Mouse (Mus musculus): ENCODE measurements at regions not wholly inside any gene's neighbourhood (a gene's known extent, or its start where the extent isn't known, plus 50 kb on each side); places are given as distances from the start of the nearest gene placed in this dataset.

GRCm38 (mm10) chr1:57497489-57498037, 90.7 kb upstream of the Tyw5 start:
- no peak overlapping the region for H3K4me3 ChIP-seq (ENCODE audit: low read length)
- H3K36me3 ChIP-seq (ENCODE audit: control insufficient read depth, insufficient read depth, low read length), result no peaks in the 10 kb centered on the region
- H3K27me3 ChIP-seq (ENCODE audit: control insufficient read depth, insufficient read depth, low read length), result no peaks in the 10 kb centered on the region
- H3K4me2 ChIP-seq (replicated peaks; ENCODE audit: low read depth, low read length), result no peak overlapping the region
- no peaks in the 10 kb centered on the region for H3K4me1 ChIP-seq (ENCODE audit: control insufficient read depth, insufficient read depth, low read length)
- no peak overlapping the region for H3K27ac ChIP-seq (ENCODE audit: low read depth, low read length)
- no peaks in the 10 kb centered on the region for H3K9me3 ChIP-seq (ENCODE audit: control insufficient read depth, low read length)
- 81% methylated on average over 8 of the region's 8 CpGs for WGBS
- H3K9ac ChIP-seq (ENCODE audit: low read depth, low read length), result no peak overlapping the region
- no peak for ATAC-seq (ENCODE audit: low FRiP score, low TSS enrichment)

GRCm38 (mm10) chr1:57510359-57511120, 103.6 kb upstream of the Tyw5 start:
- 70% methylated on average over 9 of the region's 9 CpGs for WGBS
- no peaks in the 10 kb centered on the region for H3K4me1 ChIP-seq (ENCODE audit: control insufficient read depth, insufficient read depth, low read length)
- no peaks in the 10 kb centered on the region for H3K9me3 ChIP-seq (ENCODE audit: control insufficient read depth, low read length)
- no peak overlapping the region for H3K4me3 ChIP-seq (ENCODE audit: low read length)
- no peak overlapping the region for H3K9ac ChIP-seq (ENCODE audit: low read depth, low read length)
- H3K27ac ChIP-seq (ENCODE audit: low read depth, low read length), result no peak overlapping the region
- no peaks in the 10 kb centered on the region for H3K36me3 ChIP-seq (ENCODE audit: control insufficient read depth, insufficient read depth, low read length)
- H3K27me3 ChIP-seq (ENCODE audit: control insufficient read depth, insufficient read depth, low read length), result no peaks in the 10 kb centered on the region
- no peak overlapping the region for H3K4me2 ChIP-seq (replicated peaks; ENCODE audit: low read depth, low read length)
- no peak for ATAC-seq (ENCODE audit: low FRiP score, low TSS enrichment)

GRCm38 (mm10) chr1:57511902-57512301, 105.0 kb upstream of the Tyw5 start:
- no peak overlapping the region for H3K4me2 ChIP-seq (replicated peaks; ENCODE audit: low read depth, low read length)
- no peaks in the 10 kb centered on the region for H3K4me1 ChIP-seq (ENCODE audit: control insufficient read depth, insufficient read depth, low read length)
- H3K27ac ChIP-seq (ENCODE audit: low read depth, low read length), result no peak overlapping the region
- no peaks in the 10 kb centered on the region for H3K27me3 ChIP-seq (ENCODE audit: control insufficient read depth, insufficient read depth, low read length)
- H3K9me3 ChIP-seq (ENCODE audit: control insufficient read depth, low read length), result no peaks in the 10 kb centered on the region
- no peak overlapping the region for H3K4me3 ChIP-seq (ENCODE audit: low read length)
- WGBS, result 97% methylated on average over 2 of the region's 2 CpGs
- no peak for ATAC-seq (ENCODE audit: low FRiP score, low TSS enrichment)
- no peaks in the 10 kb centered on the region for H3K36me3 ChIP-seq (ENCODE audit: control insufficient read depth, insufficient read depth, low read length)
- no peak overlapping the region for H3K9ac ChIP-seq (ENCODE audit: low read depth, low read length)

GRCm38 (mm10) chr1:57512516-57512915, 105.6 kb upstream of the Tyw5 start:
- no peaks in the 10 kb centered on the region for H3K4me1 ChIP-seq (ENCODE audit: control insufficient read depth, insufficient read depth, low read length)
- H3K27me3 ChIP-seq (ENCODE audit: control insufficient read depth, insufficient read depth, low read length), result no peaks in the 10 kb centered on the region
- no peaks in the 10 kb centered on the region for H3K36me3 ChIP-seq (ENCODE audit: control insufficient read depth, insufficient read depth, low read length)
- H3K9me3 ChIP-seq (ENCODE audit: control insufficient read depth, low read length), result no peaks in the 10 kb centered on the region
- no peak for ATAC-seq (ENCODE audit: low FRiP score, low TSS enrichment)
- no peak overlapping the region for H3K9ac ChIP-seq (ENCODE audit: low read depth, low read length)
- 84% methylated on average over 3 of the region's 3 CpGs for WGBS
- H3K4me2 ChIP-seq (replicated peaks; ENCODE audit: low read depth, low read length), result no peak overlapping the region
- no peak overlapping the region for H3K27ac ChIP-seq (ENCODE audit: low read depth, low read length)
- no peak overlapping the region for H3K4me3 ChIP-seq (ENCODE audit: low read length)

GRCm38 (mm10) chr1:57525965-57526364, 119.1 kb upstream of the Tyw5 start:
- Histone ChIP-seq H3K27ac (ENCODE audit: low read depth, low read length) (no peak overlapping the region), H3K9ac (ENCODE audit: low read depth, low read length) (no peak overlapping the region), H3K4me3 (ENCODE audit: low read length) (no peak overlapping the region), H3K4me1 (ENCODE audit: control insufficient read depth, insufficient read depth, low read length) (peaks cover 14% of the 10 kb centered on the region), H3K36me3 (ENCODE audit: control insufficient read depth, insufficient read depth, low read length) (no peaks in the 10 kb centered on the region), H3K27me3 (ENCODE audit: control insufficient read depth, insufficient read depth, low read length) (no peaks in the 10 kb centered on the region), H3K4me2 (replicated peaks; ENCODE audit: low read depth, low read length) (no peak overlapping the region), H3K9me3 (ENCODE audit: control insufficient read depth, low read length) (no peaks in the 10 kb centered on the region)
- no peak for ATAC-seq (ENCODE audit: low FRiP score, low TSS enrichment)
- WGBS, result 60% methylated on average over 4 of the region's 4 CpGs

GRCm38 (mm10) chr1:57528703-57529102, 121.8 kb upstream of the Tyw5 start:
- Histone ChIP-seq H3K36me3 (ENCODE audit: control insufficient read depth, insufficient read depth, low read length) (no peaks in the 10 kb centered on the region), H3K27me3 (ENCODE audit: control insufficient read depth, insufficient read depth, low read length) (no peaks in the 10 kb centered on the region), H3K27ac (ENCODE audit: low read depth, low read length) (peak overlapping the region; percentile 42; the same call in 1 of the 2 replicates), H3K4me1 (ENCODE audit: control insufficient read depth, insufficient read depth, low read length) (peaks cover 14% of the 10 kb centered on the region), H3K9me3 (ENCODE audit: control insufficient read depth, low read length) (no peaks in the 10 kb centered on the region), H3K9ac (ENCODE audit: low read depth, low read length) (no peak overlapping the region), H3K4me3 (ENCODE audit: low read length) (no peak overlapping the region), H3K4me2 (replicated peaks; ENCODE audit: low read depth, low read length) (no peak overlapping the region)
- 24% methylated on average over 3 of the region's 3 CpGs for WGBS
- ATAC-seq (ENCODE audit: low FRiP score, low TSS enrichment), result peak; percentile 96

- H3K4me2 ChIP-seq (replicated peaks; ENCODE audit: low read depth, low read length), result no peak overlapping the region
- no peaks in the 10 kb centered on the region for H3K9me3 ChIP-seq (ENCODE audit: control insufficient read depth, low read length)
- no peak overlapping the region for H3K4me3 ChIP-seq (ENCODE audit: low read length)
- H3K4me1 ChIP-seq (ENCODE audit: control insufficient read depth, insufficient read depth, low read length), result peaks cover 14% of the 10 kb centered on the region
- H3K9ac ChIP-seq (ENCODE audit: low read depth, low read length), result no peak overlapping the region
- no peaks in the 10 kb centered on the region for H3K36me3 ChIP-seq (ENCODE audit: control insufficient read depth, insufficient read depth, low read length)
- WGBS, result 67% methylated on average over 2 of the region's 2 CpGs
- H3K27ac ChIP-seq (ENCODE audit: low read depth, low read length), result no peak overlapping the region
- H3K27me3 ChIP-seq (ENCODE audit: control insufficient read depth, insufficient read depth, low read length), result no peaks in the 10 kb centered on the region
- no peak for ATAC-seq (ENCODE audit: low FRiP score, low TSS enrichment)
Measured at GRCm38 (mm10) chr1:57529320-57529719, 122.4 kb upstream of the Tyw5 start.

- H3K4me1 ChIP-seq (ENCODE audit: control insufficient read depth, insufficient read depth, low read length), result no peaks in the 10 kb centered on the region
- no peak overlapping the region for H3K4me3 ChIP-seq (ENCODE audit: low read length)
- no peaks in the 10 kb centered on the region for H3K36me3 ChIP-seq (ENCODE audit: control insufficient read depth, insufficient read depth, low read length)
- 81% methylated on average over 5 of the region's 5 CpGs for WGBS
- H3K9ac ChIP-seq (ENCODE audit: low read depth, low read length), result no peak overlapping the region
- no peak for ATAC-seq (ENCODE audit: low FRiP score, low TSS enrichment)
- no peak overlapping the region for H3K4me2 ChIP-seq (replicated peaks; ENCODE audit: low read depth, low read length)
- H3K27me3 ChIP-seq (ENCODE audit: control insufficient read depth, insufficient read depth, low read length), result no peaks in the 10 kb centered on the region
- no peak overlapping the region for H3K27ac ChIP-seq (ENCODE audit: low read depth, low read length)
- H3K9me3 ChIP-seq (ENCODE audit: control insufficient read depth, low read length), result no peaks in the 10 kb centered on the region
Measured at GRCm38 (mm10) chr1:57537369-57537768, 130.5 kb upstream of the Tyw5 start.

- Histone ChIP-seq H3K4me3 (ENCODE audit: low read length) (no peak overlapping the region), H3K27me3 (ENCODE audit: control insufficient read depth, insufficient read depth, low read length) (no peaks in the 10 kb centered on the region), H3K9me3 (ENCODE audit: control insufficient read depth, low read length) (no peaks in the 10 kb centered on the region), H3K4me2 (replicated peaks; ENCODE audit: low read depth, low read length) (no peak overlapping the region), H3K27ac (ENCODE audit: low read depth, low read length) (no peak overlapping the region), H3K36me3 (ENCODE audit: control insufficient read depth, insufficient read depth, low read length) (no peaks in the 10 kb centered on the region), H3K9ac (ENCODE audit: low read depth, low read length) (no peak overlapping the region), H3K4me1 (ENCODE audit: control insufficient read depth, insufficient read depth, low read length) (peaks cover 17% of the 10 kb centered on the region)
- no peak for ATAC-seq (ENCODE audit: low FRiP score, low TSS enrichment)
- WGBS, result 72% methylated on average over 3 of the region's 3 CpGs
Measured at GRCm38 (mm10) chr1:57544684-57545083, 137.8 kb upstream of the Tyw5 start.

Measured in kidney, embryonic 14.5 days (tissue).